Mouse (Mus musculus): ENCODE results near the gene Trcg1.

- TF ChIP-seq POLR2A (IDR thresholded peaks at IDR 0.05; ENCODE audit: extremely low read depth, insufficient read depth, low read length) (no peak), CTCF (IDR thresholded peaks at IDR 0.05; ENCODE audit: extremely low read depth, insufficient read depth, low read length) (no peak)
Observed at GRCm38 (mm10) chr9:57273805-57274494, 37.6 kb downstream of the Trcg1 start.

All from cortical plate, adult 2 months (tissue).